Mouse (Mus musculus): Measurements from ENCODE around the gene Hoxb9.

DNA sequence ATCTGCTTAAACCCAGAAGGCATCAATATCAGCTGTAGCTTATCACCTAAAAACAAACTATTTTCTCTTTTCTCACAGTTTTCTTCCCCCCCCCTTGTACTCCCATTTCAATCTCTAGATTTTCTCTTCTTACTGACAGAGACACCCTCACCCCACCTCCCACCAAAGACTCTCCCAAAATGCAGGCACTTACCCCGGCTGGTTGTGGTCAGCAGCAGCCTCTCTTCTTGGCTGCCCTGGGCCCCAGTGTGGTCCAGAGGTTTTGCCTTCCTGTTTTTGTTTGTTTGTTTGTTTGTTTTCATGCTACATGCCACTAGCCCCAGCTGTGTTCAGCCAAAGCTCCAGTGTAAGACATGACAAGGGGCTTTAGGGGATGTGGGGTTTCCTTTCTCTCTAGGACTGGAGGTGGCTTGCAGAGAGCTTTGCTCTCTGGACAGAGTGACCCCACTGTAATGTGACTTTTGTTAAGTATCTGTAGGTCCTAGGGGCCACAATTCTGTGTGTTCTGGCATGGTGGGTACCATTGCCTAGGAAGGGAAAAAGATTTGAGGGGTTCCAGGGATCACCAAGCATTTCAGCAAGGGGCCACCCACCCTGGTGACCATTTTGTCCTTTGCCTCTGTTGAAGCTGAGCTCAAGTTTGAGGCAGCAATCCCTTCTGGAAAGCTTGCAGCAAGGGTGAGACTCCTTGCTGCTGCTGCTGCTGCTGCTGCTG, 3.1 kb upstream of the Hoxb9 start:
- TF ChIP-seq POLR2A (IDR thresholded peaks at IDR 0.05; ENCODE audit: borderline replicate concordance, extremely low read depth, insufficient read depth, insufficient read length, poor library complexity, severe bottlenecking), result no peak
- no peak for TF ChIP-seq CTCF (IDR thresholded peaks at IDR 0.05; ENCODE audit: borderline replicate concordance, extremely low read depth, insufficient read depth, insufficient read length)
